Mouse (Mus musculus) mouse embryonic stem cell (cell line): ENCODE results near the gene Fam92b.

Experiments
- in situ Hi-C, 2 experiments: fragments of 300-500 bp; cut with MboI; formaldehyde crosslinking; loops; 1 replicate in 1 of 2; 3 replicates in 1 of 2; pipeline ENCODE4 v1.14.3; 2019 to 2020; ENCODE audit warnings: low sequenced_read_pairs in 2 of 2, low pct_unique_long_range_greater_than_20kb in 1 of 2, mixed read lengths in 1 of 2; ENCODE audit not compliant: unreplicated experiment in 1 of 2

Gene Fam92b

DNA sequence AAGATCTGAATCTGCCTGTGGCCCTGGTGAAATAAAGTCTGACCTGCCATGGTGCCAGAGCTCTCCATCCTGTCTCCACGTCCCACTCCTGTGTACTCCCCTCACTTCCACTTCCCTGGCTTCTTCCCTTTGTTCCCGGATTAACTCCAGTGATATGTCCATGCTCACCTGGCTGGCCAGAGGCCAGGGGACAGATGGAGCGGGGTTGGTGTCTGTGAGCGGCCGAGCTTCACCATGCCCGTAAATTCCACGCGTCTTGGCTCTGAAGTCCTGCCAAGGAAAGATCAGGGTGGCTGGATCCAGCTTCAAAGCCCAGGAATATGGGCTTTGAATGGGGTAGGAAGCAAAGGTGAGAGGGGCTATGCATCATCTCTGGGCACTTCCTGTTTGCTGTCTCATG lies 10.1 kb downstream of the Fam92b start:
- in situ Hi-C loops: no loop called here

DNA sequence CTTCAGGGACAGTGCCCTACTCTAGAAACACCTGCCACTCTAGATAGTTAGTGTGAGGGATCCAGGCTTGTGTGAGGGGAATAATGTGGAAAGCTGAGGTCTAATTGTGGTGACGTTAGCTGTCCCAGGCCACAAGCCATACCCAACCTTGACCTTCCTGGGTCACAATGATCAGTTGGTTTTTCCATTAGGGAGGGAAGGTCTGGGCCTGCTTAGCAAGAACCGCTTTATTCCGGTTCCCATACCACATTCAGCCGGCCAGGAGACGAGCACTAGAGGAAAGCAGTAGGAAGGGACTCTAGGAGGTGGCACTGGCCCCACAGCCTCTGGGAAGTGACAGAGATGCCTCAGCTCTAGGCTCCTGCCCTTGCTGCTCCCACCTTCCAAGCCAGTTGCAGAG lies 13.2 kb downstream of the Fam92b start:
- in situ Hi-C loops: no loop called here

DNA sequence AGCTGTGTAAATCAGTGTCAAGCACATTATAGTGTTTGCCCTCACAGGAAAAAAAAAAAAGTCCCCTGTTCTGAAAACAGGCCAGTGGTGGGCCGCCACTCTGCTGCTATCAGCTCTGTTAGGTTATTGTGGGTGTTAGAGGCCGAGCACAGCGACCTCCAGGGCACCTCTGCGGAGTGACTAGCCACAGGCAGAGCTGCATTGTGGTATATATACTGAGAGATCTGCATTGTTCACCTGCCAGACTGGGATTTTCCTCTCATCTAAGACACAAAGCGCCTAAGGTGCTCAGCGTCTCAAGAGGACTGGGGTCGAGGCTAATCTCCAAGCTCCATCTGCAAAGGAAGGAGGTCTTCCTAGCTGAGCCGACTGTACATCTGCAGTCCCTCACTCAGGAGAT lies 13.9 kb downstream of the Fam92b start:
- in situ Hi-C loops: no loop called here

DNA sequence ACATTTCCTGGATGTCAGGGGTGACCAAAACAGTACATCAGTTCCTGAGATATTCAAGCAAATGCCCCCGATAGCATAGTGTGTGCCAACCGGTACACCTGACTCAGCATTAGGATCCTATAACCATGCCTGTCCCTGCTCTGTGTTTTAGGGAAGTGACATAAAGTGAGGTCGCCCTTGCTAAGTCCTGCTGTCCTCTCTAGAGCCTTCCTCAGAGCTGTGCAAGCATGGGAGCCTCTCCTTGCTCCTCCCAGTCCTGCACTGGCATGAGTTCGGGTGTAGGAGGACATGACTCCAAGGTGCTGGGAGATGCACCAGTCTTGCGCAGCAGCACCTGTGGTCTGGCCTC lies 14.9 kb downstream of the Fam92b start:
- in situ Hi-C loops: no loop called here

DNA sequence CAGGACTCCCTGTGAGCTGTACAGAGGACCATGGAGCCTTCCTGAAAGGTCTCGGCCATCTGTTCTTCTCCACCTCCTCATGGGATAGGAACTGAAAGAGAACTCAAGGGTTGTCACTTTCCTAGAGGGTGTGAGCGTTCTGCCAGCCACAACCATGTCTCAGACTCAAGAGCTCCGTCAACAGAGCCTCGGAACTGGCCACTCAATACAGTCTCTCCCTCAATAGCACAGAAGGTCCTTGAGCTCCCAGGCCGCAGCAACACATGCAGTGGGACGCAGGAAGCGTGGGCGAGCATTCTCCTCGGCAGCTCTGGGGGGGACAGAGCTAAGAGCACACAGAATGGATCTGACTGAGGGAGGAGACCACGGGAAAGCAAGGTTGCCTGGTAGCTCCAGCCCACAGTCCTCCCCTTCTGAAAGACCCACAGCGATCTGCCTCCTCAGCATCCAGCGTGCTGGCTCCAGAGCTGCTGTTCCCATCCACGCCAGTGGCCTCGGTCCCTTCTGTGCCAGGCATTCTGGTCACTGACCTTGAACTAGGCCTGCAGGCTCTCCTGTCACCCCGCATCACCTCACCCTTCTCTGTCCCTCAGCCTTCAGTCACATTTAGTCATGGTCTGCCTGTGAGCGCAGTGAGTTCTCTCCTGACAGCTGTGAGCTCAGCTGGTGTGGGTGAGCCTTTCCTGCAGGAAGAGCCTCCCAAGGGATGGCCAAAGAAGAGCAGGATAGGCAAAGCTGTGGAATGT lies 15.4 kb downstream of the Fam92b start:
- in situ Hi-C loops: no loop called here

DNA sequence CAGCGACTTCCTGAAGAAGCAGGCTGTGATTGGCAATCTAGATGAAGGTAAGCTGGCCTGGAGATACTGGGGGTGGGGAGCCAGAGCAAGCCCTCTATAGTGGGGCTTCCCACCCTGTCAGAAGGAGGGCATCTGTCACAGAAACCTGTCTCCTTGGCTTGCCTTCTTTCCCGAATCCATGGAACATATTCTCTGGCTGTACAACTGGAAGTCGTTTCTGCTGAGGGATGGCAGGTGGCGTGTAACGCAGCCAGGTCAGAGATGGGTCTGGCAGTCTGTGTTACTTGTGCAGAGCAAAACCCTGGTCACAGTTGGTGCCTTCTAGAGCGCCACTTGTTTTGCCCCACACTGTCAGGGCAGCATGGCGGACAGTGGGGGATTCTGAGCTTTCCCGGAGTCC lies 16.9 kb downstream of the Fam92b start:
- in situ Hi-C loops: no loop called here

DNA sequence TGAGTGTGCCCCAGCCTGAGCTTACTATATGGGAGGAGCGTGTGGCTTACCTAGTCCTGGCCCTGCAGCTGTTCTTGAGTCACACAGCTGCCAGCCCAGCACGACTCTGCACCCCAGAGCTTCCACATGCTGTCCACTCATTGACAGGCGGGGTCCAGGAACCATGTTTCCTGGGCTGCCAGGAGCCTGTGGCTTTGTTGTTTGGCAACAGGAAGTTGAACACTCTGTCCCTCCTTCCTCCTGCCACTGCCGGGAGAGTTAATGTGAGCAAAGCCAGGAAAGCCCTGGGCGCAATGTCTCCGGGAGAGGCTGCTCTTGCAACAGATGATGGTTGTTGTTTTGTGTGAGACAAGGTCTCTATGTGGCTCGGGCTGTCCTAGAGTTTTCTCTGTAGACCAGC lies 24.6 kb downstream of the Fam92b start:
- in situ Hi-C loops: no loop called here

DNA sequence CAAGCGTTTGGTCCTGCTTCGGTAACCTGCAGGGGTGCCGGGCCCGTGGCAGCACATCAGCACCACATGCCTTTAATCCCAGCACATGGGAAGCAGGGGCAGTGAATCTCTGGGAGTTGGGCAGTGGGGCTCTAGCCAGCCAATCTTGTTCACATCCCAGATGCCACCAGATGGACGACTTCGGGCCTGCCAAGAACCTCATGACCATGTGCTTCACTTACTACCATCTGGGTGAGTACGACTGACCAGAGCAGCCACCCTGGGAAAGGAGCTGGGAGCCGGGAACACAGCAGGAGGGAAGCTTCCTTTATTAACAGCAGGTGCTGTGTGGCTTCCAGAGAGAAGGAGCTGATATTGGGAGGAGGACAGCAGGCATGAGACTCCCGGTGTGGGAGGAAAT lies 26.1 kb downstream of the Fam92b start:
- in situ Hi-C loops: no loop called here

DNA sequence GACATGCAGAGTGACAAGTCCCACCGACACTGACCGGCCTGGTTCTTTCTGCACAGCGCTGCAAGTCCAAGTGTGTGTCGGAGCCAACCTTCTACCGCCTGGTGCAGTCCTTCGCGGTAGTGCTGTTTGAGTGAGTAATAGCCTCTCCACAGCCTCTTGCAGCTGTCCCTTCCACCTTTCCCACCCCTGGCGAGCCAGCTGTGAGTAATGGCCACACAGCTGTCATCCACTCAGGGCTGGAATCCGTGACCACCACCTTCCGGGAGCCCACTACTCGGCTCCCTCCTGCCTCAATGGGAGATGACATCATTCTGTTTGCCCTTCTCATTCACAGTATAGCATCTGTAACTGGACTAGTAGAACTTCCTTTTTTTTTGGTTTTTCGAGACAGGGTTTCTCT lies 27.2 kb downstream of the Fam92b start:
- in situ Hi-C loops: no loop called here

DNA sequence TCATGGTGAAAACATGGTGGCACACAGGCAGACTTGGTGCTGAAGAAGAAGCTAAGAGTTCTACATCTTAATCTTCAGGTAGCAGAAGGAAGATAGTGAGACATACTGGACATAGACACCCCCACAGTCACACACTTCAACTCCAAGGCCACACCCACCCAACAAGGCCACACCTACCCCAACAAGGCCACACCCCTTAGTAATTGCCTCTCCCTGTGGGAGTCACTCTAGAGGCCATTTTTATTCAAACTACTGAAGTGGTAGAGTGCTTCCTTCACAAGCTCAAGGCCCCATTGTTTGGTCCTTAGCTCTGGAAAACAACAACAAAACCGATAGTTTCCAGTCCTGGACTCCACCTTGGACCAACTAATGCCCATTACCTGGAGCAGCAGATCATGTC lies 31.2 kb downstream of the Fam92b start:
- in situ Hi-C loops: no loop called here

DNA sequence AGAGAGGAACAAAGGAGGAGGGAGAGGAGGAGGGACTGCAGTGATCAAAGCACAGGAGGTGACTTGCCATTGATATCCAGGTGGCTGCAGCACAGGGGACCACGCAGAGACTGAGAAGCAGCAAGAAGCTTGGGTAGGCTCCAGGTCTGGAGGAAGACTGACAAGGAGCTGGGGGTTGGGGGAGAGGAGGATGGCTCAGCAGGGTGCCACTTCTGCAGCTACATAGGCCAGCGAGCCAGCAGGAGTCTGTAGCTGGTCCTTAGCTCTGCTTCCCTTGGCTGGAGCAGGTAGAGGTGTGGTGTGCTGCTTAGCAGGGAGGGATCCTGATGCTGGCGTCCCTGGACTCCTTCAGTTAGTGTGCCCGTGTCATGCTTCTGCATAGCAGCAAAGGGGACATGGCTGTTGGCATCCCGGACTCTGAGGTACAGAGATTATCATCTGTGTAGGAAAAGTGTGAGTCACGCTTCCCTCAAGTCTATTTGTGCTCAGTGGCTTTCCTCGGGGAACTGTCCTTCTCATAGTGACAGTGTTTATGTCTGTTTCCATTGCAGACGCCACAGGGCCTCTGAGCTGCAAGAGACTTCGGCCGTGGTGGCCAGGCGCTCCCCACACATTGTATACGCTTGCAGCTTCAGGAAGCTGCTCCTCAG lies 32.5 kb downstream of the Fam92b start:
- in situ Hi-C loops: no loop called here

DNA sequence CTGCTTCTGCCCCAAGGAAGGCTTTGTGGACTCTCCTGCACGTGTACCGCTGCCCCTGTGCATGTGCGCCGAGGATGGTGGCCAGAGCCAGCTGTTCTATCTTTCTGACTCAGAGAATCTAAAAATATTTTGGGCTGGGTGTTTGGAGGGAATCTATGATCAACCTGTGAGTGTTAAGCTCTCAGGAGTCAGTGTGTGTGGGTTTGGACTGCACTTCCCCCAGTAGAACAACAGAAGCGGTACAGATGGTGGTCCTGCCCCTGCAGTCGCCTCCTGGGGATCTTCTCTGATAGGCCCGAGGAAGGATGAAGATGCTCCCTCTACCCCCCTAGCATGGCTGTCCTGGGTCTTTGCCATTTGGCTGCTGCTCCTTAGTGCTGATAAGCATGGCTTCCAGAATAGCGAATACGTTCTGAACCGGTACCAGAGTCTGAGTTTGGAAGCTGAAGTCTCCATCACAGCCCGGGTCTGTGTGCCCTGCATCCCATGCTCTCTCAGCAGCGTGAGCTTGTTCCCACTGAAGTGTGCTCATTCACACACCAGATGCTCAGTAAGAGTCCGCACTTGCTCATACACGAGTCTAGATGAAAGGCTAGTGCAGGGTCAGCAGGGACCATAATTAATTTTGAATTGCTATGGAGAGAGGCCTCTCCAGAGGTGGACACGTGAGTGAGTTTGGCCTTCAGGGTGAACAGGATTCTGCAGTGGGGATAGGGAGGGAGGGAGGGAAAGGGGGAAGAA lies 33.2 kb downstream of the Fam92b start:
- in situ Hi-C loops: no loop called here

DNA sequence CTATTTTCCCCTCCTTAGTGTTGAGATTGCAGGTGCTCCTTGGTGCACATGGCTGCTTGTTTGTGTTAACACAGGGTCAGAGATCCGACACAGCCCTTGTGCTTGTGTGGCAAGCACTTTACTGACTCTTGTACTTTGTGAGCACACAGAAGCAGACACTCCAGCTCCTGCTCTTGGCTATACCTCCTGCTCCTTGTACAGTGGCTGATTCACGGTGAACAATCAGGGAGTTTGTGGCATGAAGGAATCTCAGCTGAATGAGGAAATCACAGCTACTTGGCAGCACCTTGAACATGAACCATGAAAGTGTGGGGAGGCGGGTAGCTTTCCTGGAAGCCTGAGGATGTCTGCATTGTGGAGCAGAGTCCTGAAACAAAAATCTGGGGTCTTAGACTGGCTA lies 36.5 kb downstream of the Fam92b start:
- in situ Hi-C loops: no loop called here

DNA sequence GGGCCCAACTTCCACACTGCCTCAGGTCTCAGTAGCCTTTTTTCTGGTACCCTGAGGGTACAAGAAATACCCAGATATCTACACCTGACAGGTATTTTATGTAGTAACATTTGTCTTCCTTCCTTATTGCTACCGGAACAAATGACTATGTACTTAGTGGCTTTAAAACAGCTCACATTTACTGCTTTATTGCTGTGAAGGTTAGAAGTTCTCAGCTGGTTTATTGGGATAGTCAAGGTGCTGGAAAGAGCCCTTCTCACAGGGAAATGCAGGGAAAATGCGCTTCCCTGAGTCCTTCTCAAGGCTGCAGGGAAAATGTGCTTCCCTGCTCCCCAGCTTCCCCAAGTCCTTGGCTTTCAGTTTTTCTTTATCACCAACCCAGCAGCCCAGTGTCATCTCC lies 38.3 kb downstream of the Fam92b start:
- in situ Hi-C loops: no loop called here

DNA sequence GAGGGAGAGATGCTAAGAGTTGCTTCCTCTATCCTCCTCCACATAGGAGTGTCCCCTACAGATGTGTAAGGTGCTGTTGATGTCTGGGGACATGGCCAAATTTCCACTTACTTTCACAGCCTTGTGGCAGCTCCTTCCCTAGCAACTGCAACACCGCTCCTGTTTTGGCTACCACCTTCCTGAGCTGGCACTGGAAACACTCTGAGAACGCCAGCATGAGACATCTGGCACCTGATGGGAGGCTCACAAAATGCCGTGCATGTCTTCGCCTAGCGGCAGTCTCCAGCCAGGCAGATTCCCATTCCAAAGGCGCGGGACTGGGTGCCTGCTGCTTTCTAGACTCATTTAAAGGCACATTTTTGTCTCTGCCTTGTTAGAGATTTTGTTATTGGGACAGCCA lies 40.6 kb downstream of the Fam92b start:
- in situ Hi-C loops: no loop called here

DNA sequence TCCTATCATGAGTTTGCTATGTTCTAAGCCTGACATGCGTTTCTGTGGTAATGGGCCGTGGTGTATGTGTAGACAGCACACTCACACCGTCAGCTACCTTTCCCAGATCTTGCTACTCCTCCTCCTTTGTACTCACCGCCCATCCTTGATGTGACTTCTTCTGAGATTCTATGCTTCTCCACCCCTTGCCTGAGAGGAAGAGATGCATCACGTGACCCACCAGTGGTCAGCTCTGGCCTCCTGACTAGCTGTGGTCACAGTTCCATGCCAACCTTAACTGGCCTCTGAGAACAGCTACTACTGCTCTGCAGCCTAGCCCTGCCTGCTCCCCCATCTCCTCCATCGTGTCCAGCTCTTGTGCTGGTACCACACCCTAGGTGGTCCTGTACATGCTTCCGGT lies 41.6 kb downstream of the Fam92b start:
- in situ Hi-C loops: no loop called here

DNA sequence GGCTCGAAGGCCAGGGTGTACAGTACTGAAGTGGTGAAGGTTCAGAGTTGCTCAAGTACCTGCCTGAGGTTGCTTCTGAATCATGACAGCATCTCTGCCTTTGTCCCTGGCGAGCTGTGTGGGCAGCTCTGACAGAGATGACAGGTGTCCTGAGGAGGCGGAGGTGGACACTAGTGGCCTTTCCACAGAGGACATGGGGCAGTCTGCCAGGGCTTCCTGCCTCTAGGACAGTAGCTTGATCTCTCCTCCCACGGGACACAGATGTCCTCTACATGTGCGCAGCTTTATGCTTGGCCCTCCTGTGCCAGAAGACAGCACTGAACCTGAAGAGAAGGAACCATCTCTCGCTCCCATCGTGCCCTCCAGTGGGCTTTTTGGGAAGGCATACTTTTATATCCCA lies 44.1 kb downstream of the Fam92b start:
- in situ Hi-C loops: no loop called here

DNA sequence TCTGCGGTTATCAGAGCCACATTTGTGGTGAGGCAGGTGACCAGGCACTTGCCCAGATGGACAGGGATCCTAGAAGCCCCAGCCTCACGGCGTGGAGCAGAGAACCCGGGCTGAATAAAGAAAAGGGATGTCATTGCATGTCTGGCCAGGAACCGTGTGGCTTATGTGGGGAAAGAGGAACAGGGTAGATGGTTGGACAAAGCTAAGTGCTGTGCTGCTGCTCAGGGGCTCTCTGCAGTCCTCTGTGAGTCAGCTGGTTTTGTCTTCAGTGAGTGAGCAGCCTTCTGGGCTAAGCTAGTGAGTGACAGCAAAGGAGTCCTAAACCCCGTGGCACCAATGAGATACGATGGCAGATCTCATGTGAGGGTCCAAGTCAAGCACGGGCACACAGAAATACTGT lies 46.1 kb downstream of the Fam92b start:
- in situ Hi-C loops: no loop called here

DNA sequence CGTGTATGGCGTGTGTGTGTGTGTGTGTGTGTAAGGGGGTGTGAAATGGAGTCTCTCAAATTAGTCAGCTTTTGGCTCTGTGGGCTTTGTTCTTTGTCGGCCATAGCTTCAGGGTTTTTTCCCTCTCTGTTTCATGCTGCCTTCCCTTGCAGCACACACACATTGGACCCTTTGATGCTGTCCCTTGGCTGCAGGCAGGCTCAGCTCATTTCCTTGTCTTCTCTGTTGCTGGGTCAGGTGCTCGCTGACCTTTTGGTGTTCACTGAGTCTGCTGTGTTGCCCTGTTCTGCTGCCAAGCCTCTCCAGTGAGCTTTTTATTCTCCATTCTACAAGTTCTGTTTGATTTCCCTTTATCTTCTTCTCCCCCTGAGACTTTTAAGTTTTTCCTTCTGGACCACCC lies 47.7 kb downstream of the Fam92b start:
- in situ Hi-C loops: no loop called here
